Mouse (Mus musculus) C2C12 (cell line): ENCODE measurements at regions not wholly inside any gene's neighbourhood (a gene's known extent, or its start where the extent isn't known, plus 50 kb on each side); places are given as distances from the start of the nearest gene placed in this dataset.

Source experiments
- H3K27me3 ChIP-seq: one replicate; pipeline ENCODE4 v1.6.1; 2011; ENCODE audit not compliant: control insufficient read depth, insufficient read depth, insufficient read length
- H3K36me3 ChIP-seq: one replicate; pipeline ENCODE4 v1.6.1; 2011; ENCODE audit not compliant: control insufficient read depth, insufficient read depth
- H3K4me3 ChIP-seq: one replicate; pipeline ENCODE4 v1.5.1; 2011; ENCODE audit warnings: mild to moderate bottlenecking, control low read depth; ENCODE audit not compliant: poor library complexity, insufficient read depth, severe bottlenecking
- H3K79me2 ChIP-seq: one replicate; pipeline ENCODE4 v1.6.1; 2011; ENCODE audit not compliant: control insufficient read depth, insufficient read depth
- H3K79me3 ChIP-seq: one replicate; pipeline ENCODE4 v1.6.1; 2011; ENCODE audit warnings: low read depth, control low read depth
- H3ac ChIP-seq: one replicate; pipeline ENCODE3; 2011; ENCODE audit warnings: low read depth; ENCODE audit not compliant: control insufficient read depth, insufficient read length
- CEBPB ChIP-seq: IDR thresholded peaks from one replicate; pipeline ENCODE4 v1.6.1; 2011; ENCODE audit warnings: low read depth, mild to moderate bottlenecking, control low read depth, moderate library complexity
- CTCF ChIP-seq: IDR thresholded peaks from one replicate; pipeline ENCODE4 v1.5.1; 2011; ENCODE audit not compliant: control insufficient read depth, insufficient read depth, insufficient read length
- FOSL1 ChIP-seq: IDR thresholded peaks from one replicate; pipeline ENCODE4 v1.8.0; 2011; ENCODE audit warnings: mild to moderate bottlenecking, low read length; ENCODE audit not compliant: poor library complexity, insufficient read depth, severe bottlenecking
- MAX ChIP-seq: IDR thresholded peaks from one replicate; pipeline ENCODE4 v1.6.1; 2011; ENCODE audit warnings: mild to moderate bottlenecking, control low read depth
- MYOD1 ChIP-seq: IDR thresholded peaks from one replicate; pipeline ENCODE4 v1.6.1; 2011; ENCODE audit warnings: low read depth; ENCODE audit not compliant: control insufficient read depth, insufficient read length
- MYOG ChIP-seq: IDR thresholded peaks from one replicate; pipeline ENCODE4 v1.6.1; 2011; ENCODE audit not compliant: control insufficient read depth, insufficient read length; ENCODE audit errors: extremely low read depth
- USF1 ChIP-seq: IDR thresholded peaks from one replicate; pipeline ENCODE4 v1.6.1; 2011; ENCODE audit warnings: low read depth, mild to moderate bottlenecking, control low read depth, moderate library complexity

- H3K79me3 ChIP-seq, result no peaks in the 10 kb centered on the region
- H3K27me3 ChIP-seq, result no peaks in the 10 kb centered on the region
- no peak overlapping the region for H3K4me3 ChIP-seq
- no peaks in the 10 kb centered on the region for H3K36me3 ChIP-seq
- TF ChIP-seq CTCF (no peak), FOSL1 (peak; percentile 62), MAX (no peak), USF1 (no peak), MYOG (no peak), CEBPB (peak; percentile 23), MYOD1 (peak; percentile 43)
- H3ac ChIP-seq, result no peak overlapping the region
- H3K79me2 ChIP-seq, result no peaks in the 10 kb centered on the region
Measured at GRCm38 (mm10) chr16:55754092-55754763, 84.5 kb downstream of the Nfkbiz start.

- H3K79me3 ChIP-seq, result no peaks in the 10 kb centered on the region
- no peaks in the 10 kb centered on the region for H3K27me3 ChIP-seq
- no peak overlapping the region for H3ac ChIP-seq
- no peaks in the 10 kb centered on the region for H3K36me3 ChIP-seq
- no peak overlapping the region for H3K4me3 ChIP-seq
- TF ChIP-seq MYOG (no peak), CEBPB (no peak), MYOD1 (no peak), CTCF (no peak), FOSL1 (no peak), USF1 (no peak), MAX (no peak)
- H3K79me2 ChIP-seq, result no peaks in the 10 kb centered on the region
Measured at GRCm38 (mm10) chr16:55753380-55753779, 85.3 kb downstream of the Nfkbiz start.

GRCm38 (mm10) chr16:55747250-55747649 lies 91.4 kb downstream of the Nfkbiz start:
- no peaks in the 10 kb centered on the region for H3K36me3 ChIP-seq
- no peaks in the 10 kb centered on the region for H3K79me2 ChIP-seq
- no peaks in the 10 kb centered on the region for H3K79me3 ChIP-seq
- no peak for TF ChIP-seq FOSL1
- no peak overlapping the region for H3ac ChIP-seq
- no peaks in the 10 kb centered on the region for H3K27me3 ChIP-seq
- H3K4me3 ChIP-seq, result no peak overlapping the region

GRCm38 (mm10) chr16:55746159-55746558 lies 92.5 kb downstream of the Nfkbiz start:
- no peaks in the 10 kb centered on the region for H3K79me3 ChIP-seq
- H3K79me2 ChIP-seq, result no peaks in the 10 kb centered on the region
- H3ac ChIP-seq, result no peak overlapping the region
- no peak overlapping the region for H3K4me3 ChIP-seq
- TF ChIP-seq CEBPB (no peak), MYOG (no peak), CTCF (no peak), FOSL1 (no peak), MAX (no peak), MYOD1 (no peak), USF1 (no peak)
- no peaks in the 10 kb centered on the region for H3K36me3 ChIP-seq
- no peaks in the 10 kb centered on the region for H3K27me3 ChIP-seq

- Histone ChIP-seq H3K4me3 (no peak overlapping the region), H3ac (no peak overlapping the region), H3K79me3 (no peaks in the 10 kb centered on the region), H3K27me3 (no peaks in the 10 kb centered on the region), H3K79me2 (no peaks in the 10 kb centered on the region), H3K36me3 (no peaks in the 10 kb centered on the region)
- TF ChIP-seq MAX (no peak), USF1 (no peak), CEBPB (no peak), CTCF (no peak), MYOG (no peak), MYOD1 (no peak), FOSL1 (no peak)
Measured at GRCm38 (mm10) chr16:55745094-55745493, 93.6 kb downstream of the Nfkbiz start.

GRCm38 (mm10) chr16:55741099-55741863 lies 97.4 kb downstream of the Nfkbiz start:
- Histone ChIP-seq H3K36me3 (no peaks in the 10 kb centered on the region), H3K79me2 (no peaks in the 10 kb centered on the region), H3K79me3 (no peaks in the 10 kb centered on the region), H3K27me3 (no peaks in the 10 kb centered on the region), H3ac (no peak overlapping the region), H3K4me3 (no peak overlapping the region)
- TF ChIP-seq MAX (no peak), MYOG (no peak), FOSL1 (no peak), USF1 (no peak), CTCF (no peak), MYOD1 (no peak), CEBPB (no peak)
